Mouse (Mus musculus): ENCODE results near the gene Cers3.

The Cers3 gene

DNA sequence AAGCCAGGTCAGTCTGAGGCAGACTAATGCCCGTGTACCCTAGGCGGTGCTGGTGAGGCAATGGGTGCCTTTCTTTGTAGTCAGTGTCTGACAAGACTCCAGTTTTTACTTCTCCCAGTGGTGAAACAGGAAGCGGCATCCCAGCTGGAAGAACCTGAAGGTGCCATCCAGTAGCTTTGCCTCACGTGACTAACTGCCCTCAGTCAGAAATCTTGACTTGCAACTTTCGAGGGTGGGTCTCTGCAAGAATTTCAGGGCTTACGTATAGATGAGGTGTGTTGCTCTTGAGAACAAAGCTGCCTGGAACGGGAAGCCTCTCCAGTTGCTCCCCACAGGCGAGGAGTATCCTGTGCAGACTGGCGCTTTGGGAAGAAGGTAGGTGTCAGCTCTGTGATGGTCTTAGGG lies at the start of gene Cers3:
Gene Cers3 (plus strand): TSS at position 128 of the 405 bp plus-strand sequence.
- DNase-seq (ENCODE audit: low spot score in 2 of 2), result no peak

DNA sequence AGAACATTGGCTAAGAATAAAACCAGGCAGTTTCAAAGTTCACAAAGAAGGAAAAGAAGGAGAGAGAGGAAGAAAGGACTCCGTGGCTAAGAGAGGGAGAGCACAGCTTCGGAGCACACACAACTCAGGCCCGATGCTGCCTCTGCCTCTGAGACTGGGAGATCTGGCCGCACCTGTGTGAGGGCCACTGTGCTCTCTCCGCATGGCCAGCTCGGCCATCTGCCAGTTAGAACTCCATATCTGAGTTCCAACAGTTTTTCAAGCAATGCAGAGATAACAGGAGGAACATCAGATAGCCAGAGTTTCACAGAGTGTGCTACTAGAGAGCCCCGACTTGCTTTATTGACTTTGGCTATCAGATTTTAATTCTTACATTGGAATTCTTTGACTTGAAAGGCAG lies 48.8 kb upstream of the Cers3 start:
- DNase-seq (ENCODE audit: low spot score in 2 of 2), result no peak

DNA sequence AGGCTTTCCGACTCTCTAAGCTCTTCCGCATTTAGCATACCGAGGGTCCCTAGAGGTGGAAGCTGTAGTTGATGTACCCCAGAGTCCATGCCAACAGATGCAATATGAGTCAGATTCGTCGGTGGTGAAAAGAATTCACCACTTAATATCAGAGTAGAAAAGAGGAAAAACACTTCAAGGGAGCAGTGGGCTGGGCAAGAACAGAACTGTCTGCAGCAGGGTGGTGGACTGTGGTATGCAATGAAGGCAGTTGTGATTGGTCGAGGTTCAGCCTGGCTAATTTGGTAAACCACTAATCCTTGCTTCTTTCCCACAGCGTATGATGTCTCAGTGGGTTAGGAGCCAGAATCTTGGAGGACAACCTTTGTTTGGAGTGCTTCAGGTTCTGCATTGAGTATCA lies 40.6 kb upstream of the Cers3 start:
- peak in 1 of 2 experiments; percentile 7 for DNase-seq (ENCODE audit: low spot score in 2 of 2)

DNA sequence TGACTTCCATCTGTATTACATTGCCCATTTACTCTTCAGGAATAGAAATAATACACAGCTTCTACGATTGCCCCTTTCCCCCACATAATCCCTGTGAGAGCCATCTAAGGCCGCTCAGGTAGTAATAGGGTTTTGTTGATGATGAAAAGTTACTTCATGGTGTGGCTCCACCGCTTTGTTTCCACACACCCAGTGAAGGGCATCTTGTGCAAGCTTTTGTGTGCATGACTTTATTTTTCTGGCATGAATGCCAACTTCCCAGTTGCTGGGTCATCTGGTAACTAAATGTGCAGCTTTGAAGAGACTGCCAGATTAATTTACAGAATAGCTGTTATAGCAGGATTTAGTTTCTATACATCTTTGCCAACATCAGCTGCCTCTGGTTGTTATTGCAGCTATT lies 38.7 kb upstream of the Cers3 start:
- DNase-seq (ENCODE audit: low spot score in 2 of 2), result no peak

DNA sequence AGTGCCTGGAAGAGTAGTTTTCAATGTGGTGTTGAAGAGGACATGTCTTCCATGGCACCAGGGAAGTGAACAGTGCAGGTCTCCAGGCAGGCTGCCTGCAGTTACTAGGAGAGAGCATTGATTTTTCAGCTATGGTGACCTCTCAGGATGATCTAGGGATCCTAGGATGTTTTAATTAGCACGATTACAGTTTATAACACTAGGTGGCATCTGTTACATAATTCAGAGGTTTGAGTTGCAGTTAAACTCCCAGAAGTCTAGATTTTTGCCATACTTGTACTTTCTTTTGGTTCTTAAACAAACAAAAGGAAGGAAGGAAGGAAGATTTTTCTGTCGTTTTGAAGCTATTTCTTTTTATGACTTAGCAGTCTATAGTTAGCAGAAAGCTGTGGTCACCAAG lies 32.1 kb upstream of the Cers3 start:
- peak in 1 of 2 experiments; percentile 13 for DNase-seq (ENCODE audit: low spot score in 2 of 2)

DNA sequence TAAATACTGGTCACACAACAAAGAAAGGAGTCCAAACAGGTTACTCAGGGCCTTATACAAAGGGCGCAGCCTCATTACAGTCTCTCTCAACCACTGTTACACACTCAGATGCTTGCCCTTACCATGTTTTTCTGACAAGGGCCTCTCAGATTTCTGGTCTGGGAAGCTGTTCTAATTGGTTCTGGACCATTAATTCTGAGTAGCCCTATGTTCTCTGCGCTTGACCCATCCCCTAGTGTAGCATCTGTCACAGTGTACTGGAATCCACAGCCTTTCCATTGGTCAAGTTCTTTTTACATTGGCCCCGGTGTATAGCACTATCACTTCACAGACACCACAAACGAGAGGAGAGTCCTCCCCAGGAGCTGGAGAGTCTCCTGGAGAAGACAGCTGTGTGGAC lies 18.8 kb upstream of the Cers3 start:
- no peak for DNase-seq (ENCODE audit: low spot score in 2 of 2)

DNA sequence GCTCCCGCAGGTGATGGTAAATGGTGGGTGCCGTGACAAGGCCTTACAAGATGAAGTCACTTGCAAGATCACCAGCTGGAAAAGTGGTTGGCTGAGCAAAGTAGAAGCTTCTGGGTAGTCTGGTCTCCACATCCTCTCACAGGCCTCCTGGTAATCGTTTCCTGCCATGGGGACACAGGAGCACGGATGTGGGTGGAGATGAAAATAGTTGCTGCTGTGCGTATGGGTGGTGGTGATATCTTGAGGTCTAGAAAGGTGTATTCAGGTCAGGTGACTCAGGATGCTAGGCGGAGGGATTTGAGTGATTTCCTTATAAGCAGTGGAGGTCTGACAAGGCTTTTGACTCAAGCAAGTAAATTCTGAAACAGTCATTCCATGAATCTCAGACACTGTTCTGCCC lies 18.4 kb upstream of the Cers3 start:
- no peak for DNase-seq (ENCODE audit: low spot score in 2 of 2)

DNA sequence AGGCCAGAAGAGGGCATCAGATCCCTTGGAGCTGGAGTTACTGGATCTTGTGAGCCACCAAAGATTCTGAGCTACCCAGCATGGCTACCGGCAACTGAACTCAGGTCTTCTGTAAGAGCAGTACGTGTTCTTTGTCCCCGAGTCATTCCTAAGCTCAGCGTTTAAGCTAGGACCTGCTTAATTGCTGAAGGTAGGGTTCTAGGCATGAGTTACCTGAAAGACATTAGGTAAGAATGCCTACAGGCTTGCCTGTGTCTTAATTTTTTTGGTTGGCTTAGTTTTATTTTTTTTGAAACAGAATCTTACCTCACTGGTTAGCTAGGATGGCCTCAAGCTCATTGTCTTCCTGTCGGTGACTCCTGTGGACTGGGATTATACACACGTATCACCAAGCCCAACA lies 15.2 kb upstream of the Cers3 start:
- no peak for DNase-seq (ENCODE audit: low spot score in 2 of 2)

DNA sequence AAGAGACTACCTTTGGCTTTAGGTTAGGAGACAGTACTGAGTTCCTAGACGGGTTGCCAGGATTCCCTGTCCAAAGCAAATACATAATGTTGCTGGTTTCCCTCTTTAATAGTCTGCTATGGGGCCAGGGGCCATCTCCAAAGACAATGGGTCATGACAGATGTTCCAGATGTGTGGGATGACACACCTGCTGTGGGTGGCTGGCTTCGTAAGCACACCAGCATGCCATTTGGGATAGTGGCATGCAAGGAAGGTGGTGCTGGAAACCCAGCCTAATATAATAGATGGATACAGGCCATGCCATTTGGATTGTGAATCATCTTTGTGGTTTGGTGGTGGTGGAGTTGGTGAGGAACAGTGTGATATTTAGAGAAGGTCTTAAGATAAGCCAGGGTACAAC lies 14.1 kb upstream of the Cers3 start:
- DNase-seq (ENCODE audit: low spot score in 2 of 2), result no peak

DNA sequence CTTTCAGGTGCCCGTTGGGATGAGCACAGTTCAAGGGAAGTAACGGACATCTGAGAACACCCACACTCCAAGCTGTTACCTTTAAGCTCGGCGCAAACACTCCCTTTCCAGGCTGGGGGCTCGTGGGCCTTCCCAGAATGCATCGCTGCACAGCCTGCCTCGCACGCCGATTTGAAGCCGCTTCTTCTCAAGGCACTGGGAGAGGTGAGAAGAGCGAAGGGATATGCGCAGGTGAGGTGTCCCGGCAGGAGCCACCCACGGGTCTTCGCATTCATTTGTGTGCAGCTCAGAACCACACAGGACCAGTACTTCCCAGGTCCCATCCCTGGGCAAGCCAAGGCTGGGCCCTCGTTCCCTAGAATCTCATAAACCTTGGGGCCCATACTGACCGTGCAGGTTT lies 9.9 kb upstream of the Cers3 start:
- no peak for DNase-seq (ENCODE audit: low spot score in 2 of 2)

DNA sequence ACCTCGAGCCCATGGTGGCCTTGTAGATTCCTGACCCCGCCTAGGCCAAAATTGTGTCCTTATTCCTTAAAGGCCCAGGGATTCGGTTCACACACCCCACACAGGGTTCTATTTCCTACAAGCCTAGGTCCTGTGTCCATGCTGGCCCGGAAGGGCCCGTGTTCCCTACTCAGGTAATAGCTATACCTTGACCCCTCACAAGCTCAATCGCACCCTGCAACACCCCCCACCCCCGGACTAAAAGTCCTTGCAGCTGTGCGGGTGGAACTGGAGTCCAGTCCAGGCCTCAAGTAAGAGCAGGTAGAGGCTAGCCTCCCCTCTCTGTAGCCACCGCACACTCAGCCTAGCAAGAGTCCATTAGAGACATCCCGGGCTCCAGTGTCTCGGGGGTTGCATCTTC lies 9.4 kb upstream of the Cers3 start:
- no peak for DNase-seq (ENCODE audit: low spot score in 2 of 2)

DNA sequence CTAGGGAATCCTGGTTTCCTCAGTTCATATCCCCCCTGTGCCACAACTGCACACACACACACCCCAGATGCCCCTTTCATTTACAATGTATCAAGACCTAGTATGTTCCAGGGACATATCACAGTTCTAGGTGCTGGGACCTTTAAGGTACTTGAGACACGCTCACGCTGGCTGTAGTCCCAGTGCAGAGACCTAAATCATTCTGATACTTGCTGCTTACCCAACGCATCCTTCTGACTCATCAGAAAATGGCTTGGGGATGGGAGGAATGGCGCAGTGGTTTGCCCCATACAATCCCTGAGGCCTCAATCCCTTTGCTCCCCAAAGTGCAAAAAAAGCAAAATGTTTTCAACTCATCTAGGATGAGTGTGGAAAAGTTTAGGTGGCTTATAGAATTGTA lies 8.8 kb upstream of the Cers3 start:
- DNase-seq (ENCODE audit: low spot score in 2 of 2), result no peak

DNA sequence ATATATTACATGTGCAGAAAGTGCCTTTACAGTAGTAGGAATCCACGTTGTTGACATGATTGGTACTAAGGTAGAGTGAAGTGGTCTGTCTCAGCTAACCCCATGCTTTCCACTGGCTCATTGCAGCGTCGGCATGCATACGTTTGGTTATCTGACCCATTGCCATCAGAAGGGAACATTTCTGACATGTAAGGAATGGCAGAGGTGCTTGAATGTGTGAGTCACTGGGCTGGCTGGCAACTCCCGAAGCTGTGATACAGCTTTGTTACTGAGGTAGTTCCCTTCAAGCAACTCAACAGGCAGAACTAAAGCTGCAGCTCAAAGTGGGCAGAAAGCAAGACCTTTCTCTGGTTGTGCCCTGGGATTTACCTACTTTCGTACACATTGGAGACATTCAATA lies 8.3 kb upstream of the Cers3 start:
- DNase-seq (ENCODE audit: low spot score in 2 of 2), result no peak

DNA sequence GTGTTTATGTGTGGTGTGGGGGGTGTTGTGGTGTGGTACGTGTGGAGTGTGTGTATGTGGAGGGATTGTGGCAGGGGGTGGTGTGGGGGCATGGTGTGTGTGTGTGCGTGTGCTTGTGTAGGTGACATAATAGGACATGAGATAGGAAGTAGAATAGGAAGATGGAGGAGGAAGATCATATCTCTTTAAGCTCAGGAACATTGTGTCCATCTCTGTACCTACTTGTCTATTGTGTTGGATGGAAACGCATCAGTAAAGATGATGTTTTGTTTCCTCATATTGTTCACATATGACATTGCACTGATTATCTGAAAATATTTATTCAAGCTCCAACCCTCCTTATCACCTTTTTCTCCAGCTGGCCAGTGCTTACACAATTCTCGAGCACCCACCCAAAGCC lies 5.9 kb upstream of the Cers3 start:
- no peak for DNase-seq (ENCODE audit: low spot score in 2 of 2)

DNA sequence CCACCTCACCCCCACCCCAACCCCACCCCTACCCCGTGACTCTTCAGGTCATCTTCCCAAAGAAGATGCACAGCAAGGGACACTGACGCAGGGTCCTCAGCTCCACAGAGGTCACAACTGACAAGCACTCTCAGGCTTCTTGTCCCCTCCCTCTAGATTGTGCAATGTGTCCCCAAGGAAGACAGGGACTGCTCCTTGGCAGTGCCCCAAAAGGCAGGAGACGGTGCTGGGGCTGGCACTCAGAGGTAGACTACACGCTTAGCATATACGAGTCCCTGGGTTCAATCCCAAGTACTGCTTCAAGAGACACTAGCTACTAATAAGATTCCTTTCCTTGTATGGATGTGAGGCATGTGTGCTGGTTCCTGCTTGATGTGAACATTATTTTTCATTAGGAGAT lies 2.3 kb upstream of the Cers3 start:
- no peak for DNase-seq (ENCODE audit: low spot score in 2 of 2)

DNA sequence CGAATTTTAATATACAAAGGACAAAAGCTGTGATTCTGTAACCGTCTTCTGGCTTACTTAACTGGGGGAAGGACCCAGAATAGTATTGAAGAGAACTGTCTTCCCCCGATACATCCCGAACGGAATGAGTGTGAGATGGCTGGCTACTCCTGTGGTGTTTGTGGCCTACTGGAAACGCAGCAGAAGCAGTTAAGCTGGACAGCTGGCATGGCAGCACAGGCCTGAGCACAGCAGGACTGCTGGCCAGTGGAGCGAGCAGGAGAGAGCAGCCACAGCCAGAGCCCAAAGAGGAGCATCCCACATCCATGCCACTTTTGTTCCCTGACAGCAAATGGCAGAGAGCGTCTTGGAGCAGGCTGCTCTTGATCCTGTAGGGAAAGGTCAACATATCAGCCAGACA lies 1.9 kb upstream of the Cers3 start:
- no peak for DNase-seq (ENCODE audit: low spot score in 2 of 2)

DNA sequence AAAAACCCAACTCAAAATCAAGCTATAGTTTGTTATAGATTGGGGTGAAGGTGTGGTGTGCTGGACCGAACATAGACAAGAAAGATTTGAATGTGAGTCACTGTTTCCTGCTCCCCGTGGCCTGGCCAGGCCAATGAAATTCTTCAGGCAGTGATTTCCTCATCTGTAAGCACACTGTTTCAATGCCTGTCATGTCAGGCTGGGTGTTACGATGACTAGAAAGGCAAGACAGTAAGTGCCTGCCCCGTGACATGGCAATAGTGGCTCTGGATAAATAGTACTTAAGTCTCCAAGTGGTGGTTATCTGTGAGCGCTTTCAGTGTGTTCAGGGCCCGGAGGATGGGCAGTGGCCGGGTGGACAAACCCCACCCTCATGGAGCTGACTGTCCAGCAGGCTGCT lies 3.7 kb downstream of the Cers3 start:
- DNase-seq (ENCODE audit: low spot score in 2 of 2), result no peak

DNA sequence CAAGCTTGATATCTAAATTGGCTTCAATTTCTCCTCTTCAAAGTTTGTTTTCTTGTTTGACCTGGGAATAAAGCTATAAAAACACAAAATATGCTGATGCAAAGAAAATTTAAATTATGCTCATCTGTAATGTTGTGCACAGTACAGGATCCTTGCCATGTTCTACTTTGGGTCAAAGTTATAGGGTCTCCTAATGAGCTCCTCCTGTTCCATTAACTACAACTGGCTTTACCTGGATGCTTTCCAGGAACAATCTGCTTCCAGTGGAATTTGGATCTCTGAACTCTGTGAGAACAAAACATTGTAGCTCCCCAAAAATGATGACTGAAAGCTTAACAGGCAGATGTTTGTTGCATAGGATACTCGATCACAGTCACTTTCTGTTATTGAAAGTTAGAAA lies 6.7 kb downstream of the Cers3 start:
- DNase-seq (ENCODE audit: low spot score in 2 of 2), result no peak

DNA sequence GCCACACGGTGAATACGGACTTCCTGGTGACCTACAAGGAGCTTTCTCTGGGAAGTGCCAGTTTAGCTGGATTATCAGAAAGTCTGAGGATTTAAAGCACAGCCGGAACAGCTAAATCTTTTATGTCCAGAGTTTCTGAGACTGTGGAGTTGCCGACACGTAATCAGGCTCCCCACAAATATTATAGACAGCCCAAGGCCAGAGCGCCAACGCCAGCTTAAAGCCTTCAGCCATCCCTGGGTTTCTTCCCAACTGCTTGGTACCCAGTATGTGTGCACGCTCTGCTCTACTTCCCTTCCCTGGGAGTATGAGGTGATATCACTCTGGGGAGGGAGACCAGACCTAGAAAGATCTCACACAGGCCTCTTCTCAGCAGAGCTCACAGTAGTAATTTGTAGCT lies 10.5 kb downstream of the Cers3 start:
- no peak for DNase-seq (ENCODE audit: low spot score in 2 of 2)

DNA sequence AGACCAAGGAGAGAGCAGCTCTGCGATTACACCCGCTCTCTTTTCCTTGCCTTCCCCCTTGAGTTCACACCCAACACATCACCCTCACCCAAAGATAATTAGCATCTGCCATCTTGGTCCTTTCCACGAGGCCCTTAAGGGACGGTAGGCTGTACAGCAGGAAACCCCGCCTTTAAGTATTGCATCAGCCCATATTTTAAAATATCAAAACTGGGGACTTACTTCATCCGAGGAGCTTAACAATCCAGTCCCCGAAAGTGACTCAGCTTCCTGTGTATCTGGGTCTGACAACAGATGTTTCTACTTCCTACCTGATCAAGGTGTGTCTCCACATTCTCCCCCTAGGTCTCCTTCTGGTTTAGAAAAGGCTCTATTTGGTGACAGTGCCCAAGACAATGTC lies 12.3 kb downstream of the Cers3 start:
- no peak for DNase-seq (ENCODE audit: low spot score in 2 of 2)

DNA sequence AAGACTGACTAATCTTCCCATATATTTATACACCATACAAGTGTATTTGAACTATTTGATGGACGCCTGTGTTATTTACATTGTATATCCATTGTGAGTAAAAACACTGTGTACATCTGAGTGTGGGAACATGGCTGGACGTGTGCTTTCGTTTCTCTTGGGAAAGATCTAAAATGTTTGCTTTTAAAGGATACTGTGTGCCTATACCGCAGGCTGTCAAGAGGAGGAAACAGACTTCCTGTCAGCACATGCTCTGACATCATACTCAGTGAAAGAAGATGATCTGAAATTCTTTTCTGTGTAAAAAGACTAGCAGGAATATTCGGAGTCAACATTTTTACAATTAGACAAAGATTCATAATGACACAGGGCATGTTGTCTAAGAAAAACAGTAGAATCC lies 26.6 kb downstream of the Cers3 start:
- DNase-seq (ENCODE audit: low spot score in 2 of 2), result no peak

DNA sequence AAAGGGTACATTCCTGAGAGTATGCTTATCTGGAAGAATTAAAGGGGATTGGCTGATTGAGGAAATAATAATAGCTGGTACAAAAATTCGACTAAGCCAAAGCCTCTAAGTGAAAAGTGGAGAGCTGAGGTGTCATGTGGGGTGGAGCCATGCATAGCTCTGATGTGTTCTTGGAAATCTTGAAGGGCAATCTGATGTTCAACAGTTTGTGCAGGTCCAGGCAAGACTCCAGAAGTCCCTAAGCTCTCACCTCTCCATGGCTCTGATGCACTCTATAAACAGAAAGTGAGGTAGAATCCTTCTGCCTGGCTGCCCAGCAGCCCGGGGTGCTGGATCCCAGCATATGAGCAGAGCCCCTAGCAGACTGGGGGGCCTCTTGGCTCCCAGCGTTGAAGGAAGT lies 27.4 kb downstream of the Cers3 start:
- no peak for DNase-seq (ENCODE audit: low spot score in 2 of 2)

DNA sequence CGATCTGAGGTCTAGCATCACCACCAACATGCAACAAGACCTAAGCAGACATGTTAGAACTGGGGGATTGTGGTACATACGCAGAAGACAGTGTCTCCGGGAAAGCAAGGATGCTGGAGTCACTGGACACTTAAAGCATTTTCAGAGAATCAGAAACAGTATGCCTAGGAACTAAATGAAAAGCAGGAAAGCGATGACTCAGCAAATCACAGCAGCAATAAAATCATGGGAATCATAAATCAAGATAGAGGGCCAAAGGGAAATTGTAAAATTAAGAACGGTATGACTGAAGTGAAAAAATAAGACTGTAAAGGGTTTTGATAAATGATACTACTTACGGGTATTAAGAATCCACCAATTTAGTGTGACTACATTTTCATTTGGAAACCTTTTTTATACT lies 27.9 kb downstream of the Cers3 start:
- no peak for DNase-seq (ENCODE audit: low spot score in 2 of 2)

DNA sequence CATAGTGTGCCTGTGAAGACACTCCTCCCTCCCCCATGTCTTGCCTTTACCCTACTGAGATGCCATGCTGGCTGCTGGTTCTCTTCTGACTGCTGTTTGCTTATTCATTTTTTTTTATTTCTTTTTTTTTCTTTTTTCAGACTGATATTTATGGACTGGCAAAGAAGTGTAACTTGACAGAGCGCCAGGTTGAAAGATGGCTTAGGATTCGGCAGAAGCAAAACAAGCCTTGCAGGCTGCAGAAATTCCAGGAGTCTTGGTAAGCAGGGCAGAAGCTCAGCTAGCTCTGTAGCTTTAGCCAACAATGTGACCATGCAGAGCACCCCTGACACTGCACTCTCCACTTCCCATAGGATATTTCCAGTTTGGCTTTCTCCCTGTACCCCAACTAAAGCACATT lies 36.1 kb downstream of the Cers3 start:
- DNase-seq (ENCODE audit: low spot score in 2 of 2), result peak; percentile 68 to 73
